Mouse (Mus musculus): ENCODE results near the gene Ndufs8. TPM values are rescaled to one million over a fixed set of nuclear protein-coding genes. Genes with fewer than 3 reads are reported as not detected.
A peak's percentile ranks its signal among the peaks of the same experiment; 100 is the strongest.

Gene Ndufs8
- total and polyA plus RNA-seq, 3 experiments: 195 to 248 (median 216) TPM

GRCm38 (mm10) chr19:3935896-3936850 lies 23.6 kb upstream of the Ndufs8 start (continued):
- peak; percentile 33; the same call in 1 of the 2 replicates for TF ChIP-seq ZKSCAN1 (IDR thresholded peaks at IDR 0.05; ENCODE audit: borderline replicate concordance, low read depth, low read length)
- no peak for TF ChIP-seq POLR2AphosphoS2 (IDR thresholded peaks at IDR 0.05; ENCODE audit: low read depth, low read length)
- TF ChIP-seq EP300 (IDR thresholded peaks at IDR 0.05; ENCODE audit: low read length): peak; percentile 95
- TF ChIP-seq CHD2 (IDR thresholded peaks at IDR 0.05; ENCODE audit: low read length): peak; percentile 96
- TF ChIP-seq USF2 (conservative IDR thresholded peaks at IDR 0.05; ENCODE audit: low read depth, low read length): no peak
- peak; percentile 5 for TF ChIP-seq RAD21 (IDR thresholded peaks at IDR 0.05; ENCODE audit: low read depth, low read length)
- TF ChIP-seq IRF4 (IDR thresholded peaks at IDR 0.05; ENCODE audit: low read depth, low read length): peak; percentile 95
- no peak for TF ChIP-seq JUN (IDR thresholded peaks at IDR 0.05; ENCODE audit: insufficient read depth, low read depth, low read length)

GRCm38 (mm10) chr19:3935032-3935895 lies 22.7 kb upstream of the Ndufs8 start, which contains the start of gene Unc93b1:
Gene Unc93b1 (plus strand): TSS chr19:3935186.
- dilution Hi-C loops (cut with MboI; ENCODE audit: extremely low pct_ligation_motif_present, extremely low pct_unique_long_range_greater_than_20kb, low sequenced_read_pairs): no loop called here
- peak within 1 kb of the TSS; percentile 97 for H3K27ac ChIP-seq (ENCODE audit: insufficient read depth, low read depth)
- H3K36me3 ChIP-seq (replicated peaks in 1 of 2; ENCODE audit: control insufficient read depth in 1 of 2, insufficient read depth in 1 of 2, low read length in 1 of 2): peaks cover 0 to 12% of the 10 kb centered on the region in 2 experiments
- H3K4me2 ChIP-seq (ENCODE audit: insufficient read depth, low read depth, poor library complexity, severe bottlenecking): peak within 1 kb of the TSS; percentile 65
- H3K4me1 ChIP-seq (ENCODE audit: control insufficient read depth in 1 of 2, insufficient read depth in 2 of 2): peaks cover 24 to 64% of the 10 kb centered on the region in 2 experiments
- H3K4me3 ChIP-seq (replicated peaks in 1 of 3; ENCODE audit: low read depth in 2 of 3, low read length in 2 of 3, poor library complexity in 1 of 3): peak within 1 kb of the TSS; percentile 73 to 89 (median 84)
- in situ Hi-C loops (cut with MboI; ENCODE audit: low pct_ligation_motif_present, low pct_unique_long_range_greater_than_20kb, low sequenced_read_pairs): no loop called here
- DNase-seq (ENCODE audit: extremely low read depth): peak; percentile 90
- H3K9ac ChIP-seq (ENCODE audit: insufficient read depth, low read depth): peak within 1 kb of the TSS; percentile 86
- H3K79me2 ChIP-seq (replicated peaks; ENCODE audit: control insufficient read depth, extremely low read depth, insufficient read depth, poor library complexity, severe bottlenecking): no peaks in the 10 kb centered on the region
- H3K9me3 ChIP-seq (replicated peaks; ENCODE audit: low read length): no peaks in the 10 kb centered on the region
- H3K27me3 ChIP-seq (replicated peaks): no peaks in the 10 kb centered on the region
- no peak for TF ChIP-seq MAFK (IDR thresholded peaks at IDR 0.05; ENCODE audit: insufficient replicate concordance, low read length)
- TF ChIP-seq E2F4 (IDR thresholded peaks at IDR 0.05; ENCODE audit: insufficient replicate concordance, low read depth, low read length): no peak
- TF ChIP-seq RAD21 (IDR thresholded peaks at IDR 0.05; ENCODE audit: low read depth, low read length): no peak; the same call in 1 of the 2 replicates
- no peak for TF ChIP-seq USF1 (IDR thresholded peaks at IDR 0.05; ENCODE audit: low read depth, low read length)
- TF ChIP-seq POLR2A (IDR thresholded peaks at IDR 0.05; ENCODE audit: low read depth, low read length): peak; percentile 85
- 0 out of 2 replicates have a peak, but pooled peaks have one; percentile 7 for TF ChIP-seq ZNF384 (IDR thresholded peaks at IDR 0.05; ENCODE audit: low read depth, low read length)
- TF ChIP-seq USF2 (conservative IDR thresholded peaks at IDR 0.05; ENCODE audit: low read depth, low read length): no peak
- peak; percentile 64 for TF ChIP-seq ELF1 (IDR thresholded peaks at IDR 0.05; ENCODE audit: low read depth, low read length)
- no peak for TF ChIP-seq JUND (conservative IDR thresholded peaks at IDR 0.05; ENCODE audit: low read depth, low read length)
- TF ChIP-seq ZMIZ1 (IDR thresholded peaks at IDR 0.05; ENCODE audit: low read depth, low read length): no peak
- TF ChIP-seq NELFE (IDR thresholded peaks at IDR 0.05; ENCODE audit: low read depth, low read length): peak; percentile 67
- peak; percentile 37 for TF ChIP-seq BHLHE40 (IDR thresholded peaks at IDR 0.05; ENCODE audit: low read depth, low read length)
- 0 out of 2 replicates have a peak, but pooled peaks have one; percentile 32 for TF ChIP-seq KAT2A (IDR thresholded peaks at IDR 0.05; ENCODE audit: insufficient replicate concordance, low read length)
- peak; percentile 38; the same call in 1 of the 2 replicates for TF ChIP-seq MYC (IDR thresholded peaks at IDR 0.05; ENCODE audit: low read depth, low read length)
- 0 out of 2 replicates have a peak, but pooled peaks have one; percentile 46 for TF ChIP-seq TBP (conservative IDR thresholded peaks at IDR 0.05; ENCODE audit: low read depth, low read length)
- TF ChIP-seq HCFC1 (IDR thresholded peaks at IDR 0.05; ENCODE audit: low read depth, low read length): no peak
- TF ChIP-seq GABPA (IDR thresholded peaks at IDR 0.05; ENCODE audit: insufficient replicate concordance, low read depth, low read length): no peak
- TF ChIP-seq ZC3H11A (IDR thresholded peaks at IDR 0.05; ENCODE audit: low read depth, low read length): no peak
- TF ChIP-seq ZKSCAN1 (IDR thresholded peaks at IDR 0.05; ENCODE audit: borderline replicate concordance, low read depth, low read length): no peak
- TF ChIP-seq JUN (IDR thresholded peaks at IDR 0.05; ENCODE audit: insufficient read depth, low read depth, low read length): no peak
- peak; percentile 80 for TF ChIP-seq TCF12 (IDR thresholded peaks at IDR 0.05; ENCODE audit: low read depth, low read length)
- TF ChIP-seq MAZ (IDR thresholded peaks at IDR 0.05; ENCODE audit: low read depth, low read length): 0 out of 2 replicates have a peak, but pooled peaks have one; percentile 27
- TF ChIP-seq POLR2AphosphoS2 (IDR thresholded peaks at IDR 0.05; ENCODE audit: low read depth, low read length): no peak
- no peak for TF ChIP-seq UBTF (IDR thresholded peaks at IDR 0.05; ENCODE audit: low read depth, low read length)
- no peak; the same call in 1 of the 2 replicates for TF ChIP-seq EP300 (IDR thresholded peaks at IDR 0.05; ENCODE audit: low read length)
- TF ChIP-seq MAX (IDR thresholded peaks at IDR 0.05; ENCODE audit: low read length): 0 out of 2 replicates have a peak, but pooled peaks have one; percentile 22
- no peak; the same call in 1 of the 2 replicates for TF ChIP-seq SMC3 (IDR thresholded peaks at IDR 0.05; ENCODE audit: low read depth, low read length)
- 0 out of 2 replicates have a peak, but pooled peaks have one; percentile 34 for TF ChIP-seq NRF1 (IDR thresholded peaks at IDR 0.05; ENCODE audit: low read depth, low read length)
- TF ChIP-seq CTCF (conservative IDR thresholded peaks at IDR 0.05 in 1 of 2, IDR thresholded peaks at IDR 0.05 in 1 of 2; ENCODE audit: low read depth in 2 of 2, low read length in 2 of 2): no peak

Measured in CH12.LX (cell line).